Mouse (Mus musculus) adrenal gland, postnatal 14 days (tissue): ENCODE measurements at regions not wholly inside any gene's neighbourhood (a gene's known extent, or its start where the extent isn't known, plus 50 kb on each side); places are given as distances from the start of the nearest gene placed in this dataset.

Experiments
- DNase-seq: peaks from one replicate; pipeline ENCODE4 v3.0.0; 2021; ENCODE audit warnings: mixed read lengths

DNA sequence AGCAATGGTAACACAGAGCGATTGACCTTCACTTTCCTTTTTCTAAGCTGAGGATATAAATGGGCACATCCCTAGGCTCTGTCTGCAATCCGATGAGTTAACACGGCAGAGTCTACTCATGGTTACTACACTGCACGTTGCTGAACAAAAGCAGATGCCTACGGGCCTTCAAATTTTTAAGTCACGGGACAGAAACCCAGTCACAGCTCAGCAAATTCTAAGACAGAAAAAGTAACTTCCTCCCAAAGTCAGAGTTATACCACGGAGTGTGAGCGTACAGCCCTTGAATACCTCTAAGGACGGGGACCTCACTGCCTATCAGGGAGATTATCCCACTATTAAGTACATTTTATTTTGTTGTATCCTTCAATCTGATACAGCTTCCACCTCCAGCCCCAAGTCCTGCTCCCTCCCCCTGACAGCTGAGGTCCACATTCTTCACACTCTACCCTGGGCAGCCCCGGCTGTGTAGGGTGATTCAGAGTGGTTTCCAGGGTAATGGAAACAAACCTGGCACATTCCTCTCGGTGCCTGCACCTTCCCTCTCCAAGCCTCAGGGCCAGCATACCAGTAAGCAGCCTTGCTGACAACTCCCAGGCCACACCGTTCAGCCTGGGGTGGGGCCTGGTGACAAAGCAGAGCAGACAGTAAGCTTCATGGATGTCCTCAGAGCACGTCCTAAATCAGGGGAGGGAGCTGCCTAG lies 90.2 kb upstream of the Zfp703 start:
- no peak for DNase-seq

DNA sequence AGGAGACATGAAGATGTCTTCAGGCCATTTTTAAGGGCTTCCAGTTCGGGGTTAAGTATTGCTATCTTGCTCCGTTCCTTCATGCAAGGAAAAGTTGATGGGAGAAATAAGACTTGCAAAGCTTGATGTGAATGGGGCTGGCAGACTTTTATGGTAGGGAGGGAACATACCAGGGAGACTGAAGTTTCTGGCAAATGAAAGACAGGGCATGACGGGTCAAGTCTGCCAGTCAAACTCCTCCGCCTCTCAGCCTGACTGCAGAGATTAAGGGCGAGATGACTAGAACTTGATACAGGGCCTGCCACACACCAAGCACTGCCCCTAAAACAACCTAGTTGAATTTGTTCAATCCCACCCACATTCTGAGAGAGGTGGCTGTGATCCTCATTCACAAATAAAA lies 89.6 kb upstream of the Zfp703 start:
- DNase-seq, result no peak

DNA sequence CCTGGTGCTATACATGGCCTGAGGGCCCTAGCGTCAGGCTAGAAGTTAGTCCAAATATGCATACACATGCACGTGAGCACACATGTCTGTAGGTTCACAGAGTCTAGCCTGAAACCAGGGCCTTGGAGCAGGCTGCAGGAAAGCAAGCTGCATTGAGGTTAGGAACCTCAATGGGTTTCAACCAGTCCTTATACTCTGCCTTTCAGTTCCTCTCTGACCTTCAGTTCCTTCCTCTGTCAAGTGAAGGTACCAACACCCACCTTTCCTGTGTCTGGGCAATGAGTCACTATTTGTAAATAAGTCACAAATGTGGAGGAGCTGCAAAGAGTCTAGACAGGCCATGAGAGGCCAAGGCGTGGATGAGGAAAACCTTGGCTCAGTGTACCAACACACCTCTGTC lies 89.1 kb upstream of the Zfp703 start:
- DNase-seq, result no peak

DNA sequence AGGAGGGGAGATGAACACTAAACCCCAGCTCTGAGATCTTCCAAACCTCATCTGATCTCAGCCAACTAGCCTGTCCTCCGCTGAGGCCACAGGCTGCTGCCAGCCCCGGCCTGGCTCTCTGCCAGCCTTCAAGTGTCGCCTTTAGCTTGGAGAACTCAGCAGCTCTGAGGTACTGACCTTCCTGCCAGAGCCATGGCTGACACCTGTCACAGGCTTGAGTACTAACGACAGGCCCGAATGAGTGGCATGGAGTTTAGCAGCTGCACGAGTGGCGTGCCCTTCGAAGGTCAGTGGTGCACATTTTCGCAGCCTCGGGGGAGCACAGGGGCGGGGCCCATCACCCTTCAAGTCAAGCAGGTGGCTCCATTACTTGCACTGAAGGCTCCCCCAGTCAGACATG lies 85.2 kb upstream of the Zfp703 start:
- peak; percentile 81 for DNase-seq

DNA sequence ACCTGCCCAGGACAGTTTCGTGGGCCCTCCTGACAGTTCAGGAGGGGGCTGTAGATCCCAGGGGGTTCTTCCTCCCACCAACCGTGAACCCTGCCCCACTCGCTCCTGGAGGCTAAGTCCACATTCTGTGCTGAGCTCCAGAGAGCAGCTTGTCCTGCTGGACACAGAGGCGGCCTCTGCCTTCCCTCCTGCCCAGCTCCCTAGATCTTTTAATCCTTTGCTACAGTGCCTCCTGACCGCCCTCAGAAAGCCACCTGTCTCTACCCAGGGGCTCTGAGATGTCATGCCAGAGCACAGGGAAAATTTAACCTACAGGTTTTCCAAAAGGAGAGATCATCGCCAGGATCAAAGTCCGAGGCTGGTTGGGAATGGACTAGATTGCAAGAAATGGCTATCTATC lies 84.7 kb upstream of the Zfp703 start:
- no peak for DNase-seq

DNA sequence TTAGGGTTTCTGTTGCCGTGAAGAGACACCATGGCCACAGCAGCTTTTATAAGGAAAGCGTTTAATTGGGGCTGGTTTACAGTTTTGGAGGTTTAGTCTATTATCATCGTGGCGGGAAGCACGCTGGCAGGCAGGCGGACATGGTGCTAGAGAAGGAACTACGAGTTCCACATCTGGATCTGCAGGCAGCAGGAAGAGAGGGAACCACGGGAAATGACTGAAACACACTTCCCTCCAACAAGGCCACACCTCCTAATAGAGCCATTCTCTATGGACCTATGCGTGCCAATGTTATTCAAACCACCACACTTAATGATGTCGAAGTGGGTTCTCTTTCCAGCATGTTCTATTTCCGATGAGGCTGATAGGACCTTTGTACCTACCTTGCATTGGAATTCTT lies 81.3 kb upstream of the Zfp703 start:
- DNase-seq, result no peak

DNA sequence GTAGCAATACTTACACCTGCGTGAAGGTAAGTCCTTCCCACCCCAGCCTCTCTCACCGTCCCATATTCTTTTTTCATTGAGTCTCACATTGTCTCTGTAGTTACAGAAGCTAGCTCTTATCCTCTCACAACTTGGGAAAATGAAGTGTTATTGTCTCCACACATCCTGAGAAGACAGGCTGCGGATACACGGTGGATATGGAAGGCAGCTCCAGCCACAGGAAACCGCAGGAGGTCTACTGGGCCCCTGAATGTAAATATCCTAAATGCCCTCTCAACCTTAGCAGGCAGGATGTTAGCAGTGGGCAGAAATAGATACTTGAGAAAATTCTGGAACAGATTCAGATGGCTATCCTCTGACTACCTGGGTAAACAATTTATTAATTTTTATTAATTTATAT lies 73.8 kb upstream of the Zfp703 start:
- DNase-seq, result no peak

DNA sequence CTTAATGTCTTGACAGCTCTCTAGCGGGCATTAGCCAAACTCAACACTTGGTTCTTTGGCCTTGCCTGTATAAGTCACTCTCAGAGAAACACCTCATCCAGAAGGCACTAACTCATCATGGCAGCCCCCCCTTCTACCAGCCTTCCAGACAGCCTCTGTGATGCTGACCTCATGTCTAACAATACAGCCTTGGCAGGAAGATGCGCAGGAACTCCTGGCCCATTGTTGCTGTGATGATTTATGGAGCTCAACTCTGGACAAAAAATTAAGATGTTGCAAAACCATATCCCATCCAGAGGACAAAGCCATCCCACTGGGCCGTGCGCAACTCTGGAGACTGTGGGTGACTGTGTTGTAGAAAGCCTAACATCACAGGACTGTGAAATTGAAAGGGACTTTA lies 70.9 kb upstream of the Zfp703 start:
- peak; percentile 48 for DNase-seq

DNA sequence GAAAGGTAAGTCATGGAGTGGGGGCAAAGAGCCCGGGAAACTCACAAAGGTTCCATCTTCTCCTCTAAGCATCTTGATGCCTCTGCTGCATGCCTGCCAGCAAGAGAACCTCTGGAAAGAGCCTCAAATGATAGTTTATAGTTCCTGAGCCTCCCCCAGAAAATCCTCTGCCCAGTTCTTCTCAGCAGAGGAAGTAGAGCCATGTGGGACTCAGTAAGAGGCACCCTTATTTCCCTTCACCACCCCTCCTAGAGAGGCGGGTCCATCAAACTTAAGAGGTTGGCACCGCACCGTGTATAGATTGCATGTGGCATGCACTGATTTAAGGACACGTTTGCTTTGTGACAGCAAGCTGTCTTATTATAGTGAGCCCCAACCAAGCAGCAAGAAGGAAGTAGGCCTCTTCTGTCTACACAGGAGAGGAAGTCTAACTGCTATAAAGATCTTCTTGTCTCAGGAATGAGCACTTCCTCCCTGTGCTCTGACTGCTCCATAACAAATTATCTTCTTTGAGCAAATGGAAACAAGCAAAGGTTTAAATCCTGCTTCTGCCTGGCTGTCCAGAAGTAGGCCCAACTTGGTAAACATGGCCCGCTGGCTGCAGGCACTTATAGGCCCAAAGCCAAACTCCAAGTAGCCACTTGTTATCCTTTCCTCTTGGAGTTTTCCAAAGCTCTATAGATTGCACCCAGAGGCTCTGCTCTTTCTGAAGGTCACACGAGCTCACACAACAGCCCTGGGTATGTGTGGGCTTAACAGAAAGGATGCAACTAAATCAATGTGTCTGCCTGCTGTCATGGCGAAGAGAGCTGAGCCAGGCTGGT lies 69.6 kb upstream of the Zfp703 start:
- no peak for DNase-seq

DNA sequence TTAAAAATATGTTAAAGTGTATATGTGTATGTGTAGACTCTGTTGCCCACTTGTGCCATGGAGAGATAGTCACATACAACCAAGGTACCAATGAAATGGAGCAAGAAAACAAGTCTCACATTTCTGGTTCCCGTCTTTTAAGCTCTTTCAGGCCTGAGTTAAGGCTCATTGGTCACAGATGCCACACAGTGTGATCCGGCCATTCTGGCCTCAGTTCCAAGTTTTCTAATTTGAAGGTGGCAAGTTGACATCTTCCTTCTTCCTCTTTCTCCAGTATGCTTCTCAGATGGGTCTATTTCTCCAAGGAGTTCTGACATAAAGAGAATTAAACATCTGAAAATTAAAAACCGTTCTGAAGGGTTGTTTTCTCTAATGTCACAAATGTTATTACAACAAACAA lies 66.9 kb upstream of the Zfp703 start:
- no peak for DNase-seq

DNA sequence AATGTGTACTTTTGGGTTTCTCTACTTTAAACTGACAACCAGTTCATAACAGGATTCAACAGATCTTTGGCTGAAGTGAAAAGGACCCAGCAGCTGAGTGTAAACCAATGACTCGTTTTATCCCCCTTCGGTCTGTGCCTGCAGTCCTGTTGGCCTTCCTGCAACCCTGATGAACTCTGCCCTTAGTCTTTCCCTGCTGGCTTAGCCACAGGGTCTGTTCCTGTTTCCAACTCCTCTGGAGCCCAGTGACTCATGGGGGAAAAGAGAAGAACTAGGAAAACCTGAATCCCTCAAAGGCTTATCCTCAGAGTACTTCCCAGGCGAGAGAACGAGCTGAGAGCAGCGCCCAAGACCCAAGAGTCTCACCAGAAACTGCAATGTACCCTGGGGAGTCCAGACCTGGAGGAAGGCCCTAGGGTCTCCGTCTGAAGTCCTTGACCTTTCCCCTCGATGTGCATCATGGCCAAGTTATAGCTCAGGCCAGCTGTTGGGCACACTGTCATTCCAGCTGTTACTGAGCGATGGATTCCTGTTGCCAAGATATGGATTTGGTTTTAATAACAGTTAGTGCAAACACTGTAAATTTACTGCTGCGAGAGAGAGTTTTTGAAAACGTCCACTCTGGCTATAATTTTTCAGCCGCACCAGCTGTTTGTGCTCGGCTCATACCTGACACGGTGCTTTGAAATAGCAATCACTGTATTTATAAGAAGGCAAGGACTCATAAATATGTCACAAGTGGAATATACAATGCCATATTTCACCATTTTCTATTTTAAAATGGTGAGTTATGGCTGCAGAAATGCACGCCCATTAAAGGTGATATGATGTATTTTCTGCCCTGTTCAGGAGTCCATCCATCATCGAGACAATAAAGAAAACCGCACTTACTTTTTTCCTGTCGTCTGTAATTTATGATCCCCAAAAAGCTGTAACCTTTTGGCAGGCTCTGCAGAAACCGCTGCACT lies 63.3 kb upstream of the Zfp703 start:
- peak; percentile 22 for DNase-seq

DNA sequence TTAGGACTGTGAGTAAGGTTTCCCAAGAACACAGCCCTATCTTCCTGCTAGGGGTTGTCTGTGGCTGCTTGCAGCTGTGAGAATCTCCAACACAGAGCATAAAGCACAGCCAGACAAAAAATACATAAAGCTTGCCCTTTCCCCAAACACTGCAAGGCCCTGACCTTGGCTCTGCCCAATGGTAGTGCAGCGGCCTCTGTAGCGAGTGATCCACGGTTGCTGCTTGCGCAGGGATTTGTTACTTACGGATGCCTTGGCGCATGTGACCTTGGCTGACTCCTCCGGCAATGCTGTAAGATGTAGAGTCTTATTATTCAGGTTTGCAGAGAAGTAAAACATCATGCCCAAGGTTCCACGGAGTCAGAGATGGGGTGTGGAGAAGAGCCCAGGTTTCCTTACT lies 61.4 kb upstream of the Zfp703 start:
- peak; percentile 79 for DNase-seq

DNA sequence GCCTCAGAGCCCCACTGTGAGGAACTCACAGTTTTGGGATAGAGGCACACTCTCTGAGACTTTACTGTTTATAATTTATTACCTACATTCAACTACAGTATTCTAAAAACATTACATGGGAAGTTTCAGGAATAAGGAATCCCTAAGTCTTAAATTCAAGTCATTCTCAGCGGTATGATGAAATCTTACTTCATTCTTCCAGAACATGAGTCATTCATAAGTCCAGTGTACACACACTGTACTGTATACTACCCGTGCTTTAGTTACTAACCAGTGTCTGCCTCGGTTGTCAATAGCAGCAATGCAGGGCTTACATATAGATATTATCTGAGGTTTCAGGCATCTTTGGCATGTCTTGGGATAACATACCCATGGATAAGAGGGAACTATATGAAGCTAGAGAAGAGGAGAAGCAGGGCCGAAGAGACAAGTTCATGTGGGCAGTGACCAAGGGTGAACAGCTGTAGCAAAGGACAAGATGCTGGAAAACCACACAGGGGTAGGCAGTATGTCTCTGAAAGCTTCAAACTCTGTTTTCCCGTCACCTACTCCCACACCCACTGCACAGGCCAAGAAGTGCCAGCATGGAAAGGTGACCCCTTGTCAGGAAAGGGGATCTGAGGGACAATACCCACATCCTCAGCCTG lies 55.5 kb upstream of the Zfp703 start:
- DNase-seq, result no peak

DNA sequence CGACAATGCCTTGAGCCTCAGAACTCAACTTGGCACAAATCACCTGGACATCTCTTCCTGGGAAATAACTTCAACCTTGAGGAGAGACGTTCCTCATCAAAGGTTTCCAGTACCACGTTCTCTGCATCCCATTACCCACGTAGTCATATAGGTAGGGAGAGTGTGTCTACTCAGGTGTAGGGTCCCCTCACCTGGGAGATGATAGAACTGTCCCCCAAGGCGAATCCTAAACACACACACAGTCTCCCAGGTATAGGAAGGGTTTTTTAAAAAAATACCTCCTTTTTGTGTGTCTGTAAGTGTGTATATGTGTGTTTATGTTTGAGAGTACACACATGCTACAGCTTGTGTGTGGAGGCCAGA lies 55.0 kb upstream of the Zfp703 start:
- DNase-seq, result no peak

DNA sequence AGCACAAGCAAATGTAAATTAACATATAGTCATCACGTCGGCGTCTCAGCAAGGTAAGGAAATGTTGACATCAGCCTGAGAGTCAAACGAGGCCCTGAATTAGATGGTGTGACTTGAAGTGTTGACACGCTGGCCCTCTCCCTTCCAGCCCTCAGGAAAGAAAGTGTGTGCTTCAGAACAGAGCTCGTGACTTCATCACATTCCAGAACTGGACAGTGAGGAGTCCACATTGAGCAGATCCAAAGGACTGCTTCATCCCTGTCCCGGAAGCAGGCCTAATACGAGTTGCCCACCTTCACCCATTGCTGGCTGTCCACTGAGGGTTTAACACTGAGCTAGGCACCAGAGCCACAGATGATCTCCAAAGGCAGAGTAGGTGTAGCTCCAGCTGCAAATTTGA lies 54.0 kb upstream of the Zfp703 start:
- no peak for DNase-seq
